Mouse (Mus musculus): ENCODE results near the gene Myh2. TPM values are rescaled to one million over a fixed set of nuclear protein-coding genes. Genes with fewer than 3 reads are reported as not detected.

Gene Myh2
- polyA plus RNA-seq, 1 experiment from 2014 or later: not detected

- no peak overlapping the region for H3K9ac ChIP-seq (replicated peaks; ENCODE audit: low read length)
- 81% methylated on average over 10 of the region's 10 CpGs for WGBS
- ATAC-seq (ENCODE audit: low FRiP score, low TSS enrichment): no peak
- no peaks in the 10 kb centered on the region for H3K36me3 ChIP-seq (ENCODE audit: insufficient read depth, low read length)
- H3K4me1 ChIP-seq (ENCODE audit: insufficient read depth, low read length): no peaks in the 10 kb centered on the region
- no peak overlapping the region for H3K4me2 ChIP-seq (replicated peaks; ENCODE audit: low read depth, low read length)
- H3K27me3 ChIP-seq (ENCODE audit: insufficient read depth, low read length): no peaks in the 10 kb centered on the region
- no peak overlapping the region for H3K27ac ChIP-seq (ENCODE audit: low read length)
- no peak overlapping the region for H3K4me3 ChIP-seq (ENCODE audit: low read length)
- no peaks in the 10 kb centered on the region for H3K9me3 ChIP-seq (ENCODE audit: low read length)
Observed at GRCm38 (mm10) chr11:67190316-67190715, 19.5 kb downstream of the Myh2 start.

GRCm38 (mm10) chr11:67190814-67191213, 20.0 kb downstream of the Myh2 start:
- H3K27ac ChIP-seq (ENCODE audit: low read length): no peak overlapping the region
- no peaks in the 10 kb centered on the region for H3K4me1 ChIP-seq (ENCODE audit: insufficient read depth, low read length)
- H3K36me3 ChIP-seq (ENCODE audit: insufficient read depth, low read length): no peaks in the 10 kb centered on the region
- H3K27me3 ChIP-seq (ENCODE audit: insufficient read depth, low read length): no peaks in the 10 kb centered on the region
- ATAC-seq (ENCODE audit: low FRiP score, low TSS enrichment): no peak
- 93% methylated on average over 2 of the region's 2 CpGs for WGBS
- no peak overlapping the region for H3K9ac ChIP-seq (replicated peaks; ENCODE audit: low read length)
- H3K4me3 ChIP-seq (ENCODE audit: low read length): no peak overlapping the region
- no peak overlapping the region for H3K4me2 ChIP-seq (replicated peaks; ENCODE audit: low read depth, low read length)
- H3K9me3 ChIP-seq (ENCODE audit: low read length): no peaks in the 10 kb centered on the region

- no peaks in the 10 kb centered on the region for H3K4me1 ChIP-seq (ENCODE audit: insufficient read depth, low read length)
- H3K4me3 ChIP-seq (ENCODE audit: low read length): no peak overlapping the region
- H3K4me2 ChIP-seq (replicated peaks; ENCODE audit: low read depth, low read length): no peak overlapping the region
- no peak for ATAC-seq (ENCODE audit: low FRiP score, low TSS enrichment)
- H3K27ac ChIP-seq (ENCODE audit: low read length): no peak overlapping the region
- H3K9ac ChIP-seq (replicated peaks; ENCODE audit: low read length): no peak overlapping the region
- H3K9me3 ChIP-seq (ENCODE audit: low read length): no peaks in the 10 kb centered on the region
- no peaks in the 10 kb centered on the region for H3K36me3 ChIP-seq (ENCODE audit: insufficient read depth, low read length)
- 91% methylated on average over 14 of the region's 14 CpGs for WGBS
- no peaks in the 10 kb centered on the region for H3K27me3 ChIP-seq (ENCODE audit: insufficient read depth, low read length)
Observed at GRCm38 (mm10) chr11:67191496-67191895, 20.7 kb downstream of the Myh2 start.

- no peak for ATAC-seq (ENCODE audit: low FRiP score, low TSS enrichment)
- H3K4me3 ChIP-seq (ENCODE audit: low read length): no peak overlapping the region
- H3K27me3 ChIP-seq (ENCODE audit: insufficient read depth, low read length): no peaks in the 10 kb centered on the region
- no peak overlapping the region for H3K27ac ChIP-seq (ENCODE audit: low read length)
- H3K4me2 ChIP-seq (replicated peaks; ENCODE audit: low read depth, low read length): no peak overlapping the region
- 49% methylated on average over 1 of the region's 1 CpGs for WGBS
- H3K9me3 ChIP-seq (ENCODE audit: low read length): no peaks in the 10 kb centered on the region
- no peaks in the 10 kb centered on the region for H3K4me1 ChIP-seq (ENCODE audit: insufficient read depth, low read length)
- no peaks in the 10 kb centered on the region for H3K36me3 ChIP-seq (ENCODE audit: insufficient read depth, low read length)
- no peak overlapping the region for H3K9ac ChIP-seq (replicated peaks; ENCODE audit: low read length)
Observed at GRCm38 (mm10) chr11:67199321-67199720, 28.5 kb downstream of the Myh2 start.

GRCm38 (mm10) chr11:67199752-67200151, 28.9 kb downstream of the Myh2 start, which contains the start of gene Myh1:
TSS of gene Myh1 (plus strand) at chr11:67200052.
- ATAC-seq (ENCODE audit: low FRiP score, low TSS enrichment): no peak
- no peaks in the 10 kb centered on the region for H3K27me3 ChIP-seq (ENCODE audit: insufficient read depth, low read length)
- WGBS: 70% methylated on average over 4 of the region's 4 CpGs

GRCm38 (mm10) chr11:67204766-67205165, 33.9 kb downstream of the Myh2 start:
- 83% methylated on average over 3 of the region's 3 CpGs for WGBS
- Histone ChIP-seq H3K4me1 (ENCODE audit: insufficient read depth, low read length) (no peaks in the 10 kb centered on the region), H3K27me3 (ENCODE audit: insufficient read depth, low read length) (no peaks in the 10 kb centered on the region), H3K4me2 (replicated peaks; ENCODE audit: low read depth, low read length) (no peak overlapping the region), H3K9ac (replicated peaks; ENCODE audit: low read length) (no peak overlapping the region), H3K36me3 (ENCODE audit: insufficient read depth, low read length) (no peaks in the 10 kb centered on the region), H3K27ac (ENCODE audit: low read length) (no peak overlapping the region), H3K9me3 (ENCODE audit: low read length) (no peaks in the 10 kb centered on the region), H3K4me3 (ENCODE audit: low read length) (no peak overlapping the region)
- ATAC-seq (ENCODE audit: low FRiP score, low TSS enrichment): no peak

More at GRCm38 (mm10) chr11:67199752-67200151, 28.9 kb downstream of the Myh2 start, which contains the start of gene Myh1:
- Histone ChIP-seq H3K27ac (ENCODE audit: low read length) (no peak within 1 kb of the TSS), H3K9ac (replicated peaks; ENCODE audit: low read length) (no peak within 1 kb of the TSS), H3K4me1 (ENCODE audit: insufficient read depth, low read length) (no peaks in the 10 kb centered on the region), H3K4me2 (replicated peaks; ENCODE audit: low read depth, low read length) (no peak within 1 kb of the TSS), H3K9me3 (ENCODE audit: low read length) (no peaks in the 10 kb centered on the region), H3K36me3 (ENCODE audit: insufficient read depth, low read length) (no peaks in the 10 kb centered on the region), H3K4me3 (ENCODE audit: low read length) (no peak within 1 kb of the TSS)

- 92% methylated on average over 8 of the region's 8 CpGs for WGBS
- ATAC-seq (ENCODE audit: low FRiP score, low TSS enrichment): no peak
Observed at GRCm38 (mm10) chr11:67221803-67222202, 51.0 kb downstream of the Myh2 start.

GRCm38 (mm10) chr11:67224466-67224865, 53.6 kb downstream of the Myh2 start:
- Histone ChIP-seq H3K27me3 (ENCODE audit: insufficient read depth, low read length) (no peaks in the 10 kb centered on the region), H3K27ac (ENCODE audit: low read length) (no peak overlapping the region), H3K4me1 (ENCODE audit: insufficient read depth, low read length) (no peaks in the 10 kb centered on the region), H3K9me3 (ENCODE audit: low read length) (no peaks in the 10 kb centered on the region), H3K36me3 (ENCODE audit: insufficient read depth, low read length) (no peaks in the 10 kb centered on the region), H3K4me2 (replicated peaks; ENCODE audit: low read depth, low read length) (no peak overlapping the region), H3K9ac (replicated peaks; ENCODE audit: low read length) (no peak overlapping the region), H3K4me3 (ENCODE audit: low read length) (no peak overlapping the region)
- no peak for ATAC-seq (ENCODE audit: low FRiP score, low TSS enrichment)
- 76% methylated on average over 3 of the region's 3 CpGs for WGBS

More at GRCm38 (mm10) chr11:67221803-67222202, 51.0 kb downstream of the Myh2 start:
- Histone ChIP-seq H3K9ac (replicated peaks; ENCODE audit: low read length) (no peak overlapping the region), H3K4me2 (replicated peaks; ENCODE audit: low read depth, low read length) (no peak overlapping the region), H3K27me3 (ENCODE audit: insufficient read depth, low read length) (no peaks in the 10 kb centered on the region), H3K9me3 (ENCODE audit: low read length) (no peaks in the 10 kb centered on the region), H3K36me3 (ENCODE audit: insufficient read depth, low read length) (no peaks in the 10 kb centered on the region), H3K4me3 (ENCODE audit: low read length) (no peak overlapping the region), H3K27ac (ENCODE audit: low read length) (no peak overlapping the region), H3K4me1 (ENCODE audit: insufficient read depth, low read length) (no peaks in the 10 kb centered on the region)

- Histone ChIP-seq H3K27ac (ENCODE audit: low read length) (no peak overlapping the region), H3K4me2 (replicated peaks; ENCODE audit: low read depth, low read length) (no peak overlapping the region), H3K4me3 (ENCODE audit: low read length) (no peak overlapping the region), H3K4me1 (ENCODE audit: insufficient read depth, low read length) (no peaks in the 10 kb centered on the region), H3K27me3 (ENCODE audit: insufficient read depth, low read length) (no peaks in the 10 kb centered on the region), H3K9me3 (ENCODE audit: low read length) (no peaks in the 10 kb centered on the region; the same call in 1 of the 2 replicates), H3K9ac (replicated peaks; ENCODE audit: low read length) (no peak overlapping the region), H3K36me3 (ENCODE audit: insufficient read depth, low read length) (no peaks in the 10 kb centered on the region)
- WGBS: 85% methylated on average over 3 of the region's 3 CpGs
- no peak for ATAC-seq (ENCODE audit: low FRiP score, low TSS enrichment)
Observed at GRCm38 (mm10) chr11:67228731-67229130, 57.9 kb downstream of the Myh2 start.

GRCm38 (mm10) chr11:67229166-67229565, 58.3 kb downstream of the Myh2 start:
- H3K36me3 ChIP-seq (ENCODE audit: insufficient read depth, low read length): no peaks in the 10 kb centered on the region
- no peaks in the 10 kb centered on the region; the same call in 1 of the 2 replicates for H3K9me3 ChIP-seq (ENCODE audit: low read length)
- no peak overlapping the region for H3K9ac ChIP-seq (replicated peaks; ENCODE audit: low read length)
- H3K4me3 ChIP-seq (ENCODE audit: low read length): no peak overlapping the region
- H3K4me1 ChIP-seq (ENCODE audit: insufficient read depth, low read length): no peaks in the 10 kb centered on the region
- H3K27ac ChIP-seq (ENCODE audit: low read length): no peak overlapping the region
- no peaks in the 10 kb centered on the region for H3K27me3 ChIP-seq (ENCODE audit: insufficient read depth, low read length)
- 68% methylated on average over 5 of the region's 5 CpGs for WGBS
- ATAC-seq (ENCODE audit: low FRiP score, low TSS enrichment): no peak
- H3K4me2 ChIP-seq (replicated peaks; ENCODE audit: low read depth, low read length): no peak overlapping the region
